Mouse (Mus musculus): ENCODE results near the gene Eln.

Gene Eln

GRCm38 (mm10) chr5:134746890-134747511 is at the start of gene Eln:
Gene Eln (minus strand): TSS chr5:134747323.
- no peak for DNase-seq

- DNase-seq, result no peak
These were observed 43.2 kb upstream of the Eln start for GRCm38 (mm10) chr5:134790080-134790995.

- no peak for DNase-seq
These were observed 41.1 kb upstream of the Eln start for GRCm38 (mm10) chr5:134788237-134788636.

- no peak for DNase-seq
These were observed 38.7 kb upstream of the Eln start for GRCm38 (mm10) chr5:134785691-134786371.

GRCm38 (mm10) chr5:134783794-134784193 is 36.7 kb upstream of the Eln start:
- no peak for DNase-seq

GRCm38 (mm10) chr5:134780963-134781362 is 33.8 kb upstream of the Eln start:
- DNase-seq, result no peak

- DNase-seq, result no peak
These were observed 33.0 kb upstream of the Eln start for GRCm38 (mm10) chr5:134780146-134780545.

- DNase-seq, result no peak
These were observed 29.4 kb upstream of the Eln start for GRCm38 (mm10) chr5:134776551-134776950.

GRCm38 (mm10) chr5:134772522-134772921 is 25.4 kb upstream of the Eln start:
- no peak for DNase-seq

GRCm38 (mm10) chr5:134771750-134772149 is 24.6 kb upstream of the Eln start:
- DNase-seq, result no peak

GRCm38 (mm10) chr5:134769181-134769580 is 22.1 kb upstream of the Eln start:
- DNase-seq, result no peak

GRCm38 (mm10) chr5:134765441-134765840 is 18.3 kb upstream of the Eln start:
- DNase-seq, result no peak

GRCm38 (mm10) chr5:134763326-134763725 is 16.2 kb upstream of the Eln start:
- DNase-seq, result no peak

GRCm38 (mm10) chr5:134761409-134762124 is 14.4 kb upstream of the Eln start:
- DNase-seq, result peak; percentile 7

GRCm38 (mm10) chr5:134756031-134756430 is 8.9 kb upstream of the Eln start:
- DNase-seq, result no peak

GRCm38 (mm10) chr5:134754096-134754495 is 7.0 kb upstream of the Eln start:
- no peak for DNase-seq

GRCm38 (mm10) chr5:134750469-134750868 is 3.3 kb upstream of the Eln start:
- no peak for DNase-seq

- peak; percentile 47 for DNase-seq
These were observed 960 bp upstream of the Eln start for GRCm38 (mm10) chr5:134747947-134748618.

- DNase-seq, result peak; percentile 20
These were observed 380 bp upstream of the Eln start for GRCm38 (mm10) chr5:134747512-134747893.

- DNase-seq, result no peak
These were observed 922 bp downstream of the Eln start for GRCm38 (mm10) chr5:134746201-134746600.

- no peak for DNase-seq
These were observed 1.3 kb downstream of the Eln start for GRCm38 (mm10) chr5:134745801-134746200.

GRCm38 (mm10) chr5:134745000-134745399 is 2.1 kb downstream of the Eln start:
- no peak for DNase-seq
